Comparison of ENCODE assay signal across 14 mouse cellular contexts in the genomic region with DNA sequence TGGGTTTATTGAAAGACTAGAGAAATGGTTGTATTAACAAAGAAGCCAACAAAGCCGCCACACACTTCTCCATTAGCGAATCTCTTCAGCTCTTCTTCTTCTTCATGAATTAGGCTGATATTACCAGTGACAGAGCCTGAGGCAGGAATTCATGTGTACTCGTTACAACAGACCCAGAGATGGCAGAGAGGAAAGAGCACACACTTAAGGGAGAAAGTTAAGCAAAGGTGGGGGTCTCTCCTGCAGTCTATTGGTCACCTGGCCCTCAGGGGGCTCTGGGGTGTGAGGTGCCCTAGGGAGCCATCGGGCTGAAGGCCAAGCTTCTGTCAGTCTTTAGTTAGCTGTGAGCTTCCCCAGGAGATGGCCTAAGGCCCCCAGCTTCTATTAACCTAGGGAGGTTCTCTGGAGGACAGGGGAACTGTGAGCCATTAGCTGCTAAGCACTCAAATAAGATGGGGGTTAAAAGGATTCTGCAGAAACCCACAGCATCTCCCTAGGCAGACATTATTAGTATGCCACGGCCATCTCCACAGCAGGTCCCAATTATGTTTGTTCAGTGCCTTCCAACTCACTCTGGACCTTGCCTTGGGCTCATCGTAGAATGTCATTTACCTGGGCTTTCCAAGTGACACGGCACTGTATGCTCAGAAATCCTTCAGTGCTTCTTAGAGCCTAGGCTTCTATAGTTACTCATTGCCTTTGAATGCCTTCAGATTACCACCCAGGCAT.
"Had no signal": no experiment of that assay in that cellular context is flagged by ENCODE, and none has a peak within 500 bp of the region (broad histone marks: within the 10 kb centered on the region; RNA-seq: fewer than 3 reads in every experiment).

No protein-coding gene starts in this region.

- H3K36me3 ChIP-seq: intestine, embryonic 15.5 days; kidney, embryonic 15.5 days; liver, embryonic 13.5 days; neural tube, embryonic 12.5 days had no signal

- H3K27me3 ChIP-seq: intestine, embryonic 15.5 days; kidney, embryonic 15.5 days; liver, embryonic 13.5 days; neural tube, embryonic 12.5 days had no signal

- H3K4me2 ChIP-seq: intestine, embryonic 15.5 days; kidney, embryonic 15.5 days; liver, embryonic 13.5 days; neural tube, embryonic 12.5 days had no signal

- H3K9ac ChIP-seq: intestine, embryonic 15.5 days; kidney, embryonic 15.5 days; liver, embryonic 13.5 days; neural tube, embryonic 12.5 days had no signal

- DNase-seq: kidney, adult 2 months; kidney, postnatal 14 days; kidney, postnatal 4 days; layer of hippocampus, postnatal 36 days; liver, embryonic 13.5 days; lung, adult 2 months; lung, postnatal 14 days; lung, postnatal 4 days; thymus, adult 18-20 months; thymus, postnatal 36 days had no signal

- H3K9me3 ChIP-seq: intestine, embryonic 15.5 days; kidney, embryonic 15.5 days; liver, embryonic 13.5 days; neural tube, embryonic 12.5 days had no signal

- H3K4me3 ChIP-seq: intestine, embryonic 15.5 days; kidney, embryonic 15.5 days; left cerebral cortex, adult 2 months; liver, embryonic 13.5 days; neural tube, embryonic 12.5 days had no signal

- H3K4me1 ChIP-seq: intestine, embryonic 15.5 days; liver, embryonic 13.5 days; neural tube, embryonic 12.5 days had no signal

- H3K27ac ChIP-seq: intestine, embryonic 15.5 days; kidney, embryonic 15.5 days; left cerebral cortex, adult 2 months; liver, embryonic 13.5 days; neural tube, embryonic 12.5 days had no signal
